Mouse (Mus musculus) right cerebral cortex, postnatal 36 days (tissue): Measurements from ENCODE around the gene Cmya5.
"Not testable (repeated sequence)": the region's sequence is repeated elsewhere in the genome, so short reads cannot be mapped to it uniquely, and the experiment has no call there.

Experiments
- DNase-seq, 2 experiments: peaks; one replicate each; pipeline ENCODE4 v3.0.0; 2022; ENCODE audit warnings: low spot score in 2 of 2, mixed read lengths in 1 of 2

The Cmya5 gene

DNA sequence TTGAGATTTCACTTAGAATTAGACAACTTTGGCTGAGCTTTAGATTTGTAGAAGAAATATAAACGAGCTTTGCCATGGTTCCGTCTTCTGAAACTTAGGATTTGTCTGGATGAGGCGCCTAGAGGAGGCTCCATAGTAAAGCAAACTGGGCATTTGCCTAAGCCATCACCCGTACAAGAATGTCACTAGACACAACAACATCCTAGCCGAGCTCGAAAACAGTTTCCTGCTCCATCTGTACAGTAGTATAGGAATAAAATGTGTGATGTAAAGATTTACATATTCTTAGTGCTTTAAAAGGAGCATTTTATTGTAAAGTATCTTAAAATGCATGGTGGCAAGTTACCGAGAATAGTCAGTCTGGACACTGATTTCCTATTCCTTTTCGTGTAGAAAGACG, 22.2 kb downstream of the Cmya5 start:
- DNase-seq: no peak

DNA sequence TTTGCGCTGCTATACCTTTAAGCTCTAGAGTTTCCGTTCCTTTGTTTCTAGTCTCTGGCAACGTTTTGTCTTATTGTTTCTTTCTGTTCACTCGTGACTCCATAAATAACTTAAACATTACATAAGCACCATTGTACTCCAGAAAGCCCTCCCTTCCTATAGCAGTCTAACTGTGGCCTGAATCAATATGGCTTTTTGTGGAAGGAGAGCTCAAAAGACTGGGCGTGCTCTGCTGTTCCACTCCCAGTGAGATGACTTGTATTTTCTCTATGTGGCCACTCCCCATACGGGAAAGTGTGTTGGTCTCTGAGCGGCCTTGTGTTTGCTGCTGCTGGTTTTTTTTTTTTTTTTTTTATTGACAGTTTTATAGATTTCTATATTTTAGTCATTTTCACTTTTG, 27.3 kb downstream of the Cmya5 start:
- DNase-seq: no peak

DNA sequence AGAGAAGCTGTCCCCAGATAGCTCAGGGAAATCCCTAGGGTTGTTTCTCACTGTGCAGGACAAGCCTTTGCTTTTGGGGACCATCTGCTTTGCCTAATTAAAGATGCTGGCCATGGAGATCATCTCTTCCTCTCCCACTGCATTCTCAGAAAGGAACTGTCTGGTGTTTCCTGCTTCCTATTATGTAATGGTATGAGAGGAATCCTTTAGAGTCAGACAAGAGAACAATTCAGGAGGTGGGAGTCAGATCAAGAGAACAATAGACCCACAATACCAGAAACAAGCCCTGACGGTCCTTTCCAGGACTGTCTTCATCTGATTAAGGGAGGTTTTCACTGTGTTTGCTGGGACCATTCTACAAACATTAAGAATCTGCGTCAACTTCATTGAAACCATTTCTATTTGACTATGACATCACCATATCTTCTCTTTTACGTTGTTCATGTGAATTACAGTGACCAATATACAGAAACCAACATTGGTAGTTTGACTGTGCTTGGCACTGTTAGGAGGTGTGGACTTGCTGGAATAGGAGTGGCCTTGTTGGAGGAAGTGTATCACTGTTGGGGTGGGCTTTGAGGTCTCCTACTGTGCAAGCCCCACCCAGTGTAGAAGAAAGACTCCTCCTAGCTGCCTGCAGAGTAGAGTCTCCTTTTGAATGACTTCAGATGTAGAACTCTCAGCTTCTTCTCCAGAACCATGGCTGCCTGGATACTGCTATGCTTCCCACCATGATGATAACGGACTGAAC, 42.0 kb downstream of the Cmya5 start:
- no peak for DNase-seq

DNA sequence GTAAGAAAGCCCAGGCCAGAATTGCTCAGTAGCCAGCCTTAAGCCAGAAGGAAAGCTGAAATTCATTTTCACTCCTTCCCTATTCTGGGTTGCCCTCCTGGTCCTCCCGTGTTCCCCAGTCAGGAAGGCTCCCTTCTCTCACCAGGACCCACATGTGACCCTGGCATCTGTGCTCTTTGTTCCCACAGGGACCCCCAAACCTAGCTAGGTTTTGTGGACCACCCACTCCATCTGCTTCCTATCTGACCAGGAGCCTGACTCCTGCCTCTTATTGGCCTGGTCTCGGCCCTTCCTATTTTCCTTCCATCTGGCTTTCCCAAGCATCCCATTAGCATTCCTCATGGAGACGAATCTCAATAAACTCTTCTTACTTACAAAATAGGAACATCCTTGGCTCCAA, 45.9 kb downstream of the Cmya5 start:
- DNase-seq: no peak

DNA sequence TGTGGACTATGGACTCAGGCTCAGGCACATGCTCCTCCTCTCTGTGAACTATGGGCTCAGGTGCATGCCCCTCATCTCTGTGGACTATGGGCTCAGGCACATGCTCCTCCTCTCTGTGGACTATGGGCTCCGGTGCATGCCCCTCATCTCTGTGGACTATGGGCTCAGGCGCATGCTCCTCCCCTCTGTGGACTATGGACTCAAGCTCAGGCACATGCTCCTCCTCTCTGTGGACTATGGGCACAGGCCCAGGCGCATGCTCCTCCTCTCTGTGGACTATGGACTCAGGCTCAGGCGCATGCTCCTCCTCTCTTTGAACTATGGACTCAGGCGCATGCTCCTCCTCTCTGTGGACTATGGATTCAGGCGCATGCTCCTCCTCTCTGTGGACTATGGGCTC, 47.9 kb downstream of the Cmya5 start:
- no peak for DNase-seq

DNA sequence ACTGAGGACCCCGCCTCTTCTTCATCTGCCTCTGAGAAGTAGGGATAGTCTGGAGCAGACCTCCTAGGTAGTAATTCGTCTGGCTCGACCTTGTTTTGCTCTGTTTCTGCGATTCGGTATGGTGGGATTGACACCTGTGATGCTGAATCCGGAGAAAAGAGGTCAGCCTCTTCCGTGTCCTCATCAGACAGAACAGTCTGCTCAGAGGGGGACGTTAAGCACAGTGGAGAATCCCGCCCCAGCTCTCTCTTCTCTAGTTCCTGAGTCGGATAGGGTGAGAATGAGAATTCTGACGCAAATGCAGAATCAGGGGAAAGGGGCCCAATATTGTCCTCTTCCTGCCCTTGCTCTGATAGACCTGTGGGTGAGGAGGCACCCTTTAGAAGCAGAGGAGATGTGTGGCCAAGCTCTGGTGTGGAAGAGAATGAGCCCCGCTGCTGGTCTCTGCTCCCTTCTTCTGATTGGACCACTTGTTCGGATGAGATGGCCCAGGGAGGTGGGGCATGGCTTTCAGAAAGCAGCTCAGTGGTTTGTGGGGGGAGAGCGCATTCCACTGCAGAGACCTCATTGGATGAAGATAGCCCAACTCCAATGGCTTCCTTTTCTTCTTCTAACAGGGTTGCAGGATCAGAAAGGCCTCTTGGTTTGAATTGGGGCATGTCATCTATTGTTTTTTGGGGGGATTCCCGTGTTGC, 49.3 kb downstream of the Cmya5 start:
- DNase-seq: no peak

DNA sequence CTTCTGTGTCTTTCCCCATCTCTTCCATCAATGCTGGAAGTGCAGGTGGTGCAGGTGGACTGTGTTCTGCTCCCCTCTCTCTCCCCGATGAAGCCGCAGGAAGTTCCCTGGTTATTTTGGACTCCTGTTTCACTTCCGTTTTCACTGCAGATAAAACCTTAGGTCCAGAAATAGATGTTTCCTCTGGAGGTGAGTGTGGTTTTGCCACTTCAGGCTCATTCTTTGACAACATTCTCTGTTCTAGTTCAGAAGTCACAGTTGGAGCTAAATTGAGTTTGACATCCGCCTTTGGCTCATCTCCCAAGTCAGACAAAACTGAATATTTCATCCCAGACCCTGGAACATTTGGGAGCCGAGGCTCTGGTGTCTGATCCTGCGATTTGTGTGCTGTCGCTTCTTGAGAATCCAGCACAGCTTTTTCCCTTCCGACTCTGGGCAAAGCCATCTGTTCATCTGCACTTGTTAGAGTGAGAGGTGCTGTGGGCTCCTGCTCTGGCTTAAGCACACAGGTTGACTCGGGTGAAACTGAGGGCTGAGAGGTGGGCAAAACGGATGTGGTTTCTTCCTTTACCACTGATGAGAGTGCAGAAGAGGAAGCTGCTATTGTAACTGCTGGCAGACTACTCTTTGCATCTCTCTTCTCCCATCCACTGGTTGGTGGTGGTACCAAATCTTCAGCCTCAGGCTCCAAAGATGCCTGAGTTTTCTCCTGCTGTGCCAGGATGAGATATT, 50.2 kb downstream of the Cmya5 start:
- DNase-seq: no peak

DNA sequence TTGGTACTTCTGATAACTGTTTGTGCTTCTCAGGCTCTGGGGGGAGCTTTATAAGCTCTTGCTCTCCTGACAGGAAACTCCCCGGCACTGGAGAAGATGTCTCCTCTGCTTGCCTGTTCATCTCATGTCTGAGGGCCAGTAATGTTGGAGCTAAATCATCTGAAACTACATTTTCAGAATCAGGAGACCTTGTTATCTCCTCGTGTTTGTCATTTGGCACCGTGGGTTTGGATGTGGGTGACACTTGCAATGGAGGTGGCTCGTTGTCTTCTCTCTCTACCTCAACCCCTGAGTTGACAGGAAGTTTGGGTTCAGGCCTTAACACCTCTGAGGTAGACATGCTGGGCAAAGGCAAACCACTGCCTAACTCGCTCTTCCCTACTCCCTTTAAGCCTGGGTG, 50.8 kb downstream of the Cmya5 start:
- no peak for DNase-seq

DNA sequence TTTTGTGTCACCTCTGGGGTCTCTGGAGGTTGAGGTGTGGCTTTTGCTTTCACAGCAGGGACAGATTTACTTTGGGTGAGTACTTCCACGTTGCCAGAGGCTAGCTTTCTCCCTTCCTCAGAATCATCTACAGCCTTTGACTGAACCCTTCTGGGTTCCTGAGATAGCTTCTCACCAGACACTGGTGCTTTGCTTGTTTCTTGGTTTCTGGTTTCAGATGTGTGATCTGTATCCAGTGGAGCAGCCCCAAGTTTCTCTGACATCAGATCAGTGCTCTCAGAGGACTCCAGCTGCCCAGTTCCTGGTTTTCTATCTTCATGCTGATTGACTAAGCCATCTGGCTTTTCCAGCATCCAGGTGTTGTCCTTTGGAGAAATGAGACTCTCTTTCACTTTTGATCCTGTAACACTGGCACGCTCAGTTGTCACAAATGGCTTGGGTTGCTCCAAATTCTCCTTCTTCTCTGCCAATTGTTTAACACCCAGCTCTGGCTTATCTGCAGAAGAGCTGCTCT, 51.6 kb downstream of the Cmya5 start:
- DNase-seq: no peak

DNA sequence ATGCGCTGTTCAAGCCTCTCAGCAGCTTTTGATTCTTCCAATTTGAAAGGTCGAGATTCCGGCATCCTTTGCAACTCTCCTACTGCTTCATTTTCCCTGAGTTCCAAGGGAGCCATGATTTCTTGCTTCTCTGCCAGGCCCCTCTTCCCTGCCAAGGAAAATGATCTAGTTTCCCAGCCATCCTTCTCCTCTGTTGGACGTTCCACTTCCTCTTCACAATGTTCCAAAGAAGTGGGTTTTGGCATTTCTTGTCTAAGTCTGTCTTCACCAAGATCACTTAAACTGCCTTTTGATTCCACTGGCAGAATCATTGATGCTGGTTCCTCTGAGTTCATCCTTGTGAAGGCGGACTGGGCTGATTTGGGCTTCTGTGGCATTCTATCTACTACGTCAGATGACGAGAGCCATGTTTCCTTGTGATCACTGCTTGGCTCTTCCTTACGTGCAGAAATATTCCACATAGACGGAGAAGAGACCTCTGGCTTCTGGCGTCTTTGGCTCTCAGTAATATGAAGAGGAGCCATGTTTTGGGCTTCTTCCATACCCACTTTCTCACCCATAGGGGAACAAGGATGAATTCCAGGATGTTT, 52.6 kb downstream of the Cmya5 start:
- DNase-seq: no peak

DNA sequence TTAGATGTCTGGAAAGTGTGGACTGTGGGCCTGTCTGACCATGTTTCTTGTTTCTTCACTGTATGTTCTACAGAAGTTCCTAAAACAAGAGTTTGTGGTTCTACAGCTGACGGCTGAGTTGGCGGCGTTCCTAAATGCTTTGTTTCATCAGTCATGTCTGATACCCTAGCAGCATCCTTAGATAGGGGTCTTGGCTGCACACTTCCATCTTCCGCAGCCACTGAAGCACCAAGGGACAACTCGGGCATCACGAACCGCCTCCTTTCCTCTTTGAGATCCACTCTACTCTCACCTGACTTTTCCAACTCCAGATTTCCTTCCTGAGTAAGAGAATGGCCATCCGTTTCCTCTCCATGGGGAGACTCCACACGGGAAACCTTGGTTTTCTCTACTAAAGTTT, 53.3 kb downstream of the Cmya5 start:
- DNase-seq: no peak

DNA sequence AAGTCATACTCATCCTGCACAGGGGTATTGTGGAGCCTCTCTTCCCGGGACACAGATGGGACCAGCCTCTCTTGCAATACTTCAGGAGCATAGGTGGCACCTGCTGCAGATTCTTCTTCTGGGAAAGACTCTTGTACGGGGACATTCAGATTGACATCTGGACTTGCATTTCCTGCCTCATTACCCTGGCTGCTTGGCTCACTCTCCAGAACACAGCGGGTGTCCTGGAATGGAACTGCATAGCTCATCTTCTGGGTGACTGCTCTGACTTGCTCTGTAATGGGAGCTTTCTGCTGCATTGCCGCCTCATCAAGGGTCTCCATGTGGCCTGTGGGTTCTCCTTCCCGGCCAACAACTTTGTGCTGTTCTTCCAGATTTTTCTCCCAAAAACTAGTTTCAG, 55.0 kb downstream of the Cmya5 start:
- no peak for DNase-seq

DNA sequence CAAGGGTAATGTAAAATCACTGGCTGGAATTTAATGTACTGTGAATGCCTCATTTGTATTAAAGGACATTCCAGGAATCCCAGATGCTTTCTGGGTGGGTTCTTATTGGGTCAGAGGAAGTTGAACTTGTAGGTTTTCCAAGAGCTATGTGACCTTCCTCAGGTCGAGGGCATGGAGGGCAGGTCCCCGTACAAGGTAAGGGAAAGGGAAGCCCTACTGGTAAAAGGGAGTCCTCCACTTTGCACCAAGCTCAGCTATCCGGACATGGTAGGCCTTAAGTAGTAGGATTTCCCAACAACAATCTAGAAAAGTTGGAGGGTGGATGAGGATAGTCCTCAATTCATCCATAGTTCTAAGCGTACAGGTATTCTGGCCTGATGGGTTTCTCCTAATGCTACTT, 58.8 kb downstream of the Cmya5 start:
- DNase-seq: no peak

DNA sequence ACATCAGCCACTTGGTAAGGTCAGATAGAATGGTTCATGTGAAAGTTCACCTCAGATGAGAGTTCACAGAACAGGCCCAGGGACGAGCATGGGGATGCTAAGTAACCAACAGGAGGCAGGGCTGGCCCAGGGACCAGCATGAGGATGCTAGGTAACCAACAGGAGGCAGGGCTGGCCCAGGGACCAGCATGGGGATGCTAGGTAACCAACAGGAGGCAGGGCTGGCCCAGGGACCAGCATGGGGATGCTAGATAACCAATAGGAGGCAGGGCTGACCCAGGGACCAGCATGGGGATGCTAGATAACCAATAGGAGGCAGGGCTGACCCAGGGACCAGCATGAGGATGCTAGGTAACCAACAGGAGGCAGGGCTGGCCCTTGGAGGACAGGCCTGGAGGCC, 62.2 kb downstream of the Cmya5 start:
- DNase-seq: not testable (repeated sequence)

DNA sequence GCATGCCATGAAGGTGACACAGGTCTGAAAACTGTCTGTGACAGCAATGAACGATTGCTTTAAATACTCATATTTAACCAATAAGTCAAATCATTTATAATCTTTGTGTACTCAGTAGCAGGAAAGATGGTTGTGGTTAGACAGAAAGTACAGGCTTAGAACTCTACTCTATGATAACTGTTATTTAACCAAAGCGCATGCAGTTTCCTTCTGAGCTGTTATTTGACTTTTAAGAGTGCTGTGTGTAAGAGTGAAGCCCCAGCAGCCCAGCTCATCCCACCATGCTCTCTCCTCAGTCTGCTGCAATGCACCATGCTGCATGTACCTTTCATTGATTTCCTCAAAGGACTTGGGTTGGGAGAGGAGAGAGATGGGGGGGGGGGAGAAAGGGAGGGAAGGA, 63.7 kb downstream of the Cmya5 start:
- no peak for DNase-seq

DNA sequence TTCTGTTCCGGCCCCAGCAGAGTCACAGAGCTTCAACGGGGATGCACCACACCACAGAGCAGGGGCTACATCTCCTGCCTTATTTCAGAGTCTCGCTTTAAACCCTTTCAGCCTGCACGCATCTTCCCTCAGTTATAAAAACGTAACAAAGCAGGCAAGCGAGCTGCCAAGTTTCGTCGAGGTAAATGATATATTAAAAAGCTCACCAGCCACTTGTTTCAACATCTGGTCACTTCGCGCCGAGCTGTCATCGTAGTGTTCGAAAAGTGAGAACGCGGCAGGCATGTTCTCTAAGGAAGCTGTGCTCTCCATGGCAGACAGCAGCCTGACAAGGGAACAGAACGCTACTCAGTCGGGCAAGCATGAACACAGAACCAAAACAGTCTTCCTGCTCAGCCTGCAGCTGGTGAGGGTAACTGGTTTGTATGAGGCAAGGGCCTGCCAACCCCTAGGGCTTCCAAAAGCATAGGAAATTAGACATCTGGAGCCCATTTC, 70.3 kb downstream of the Cmya5 start:
- DNase-seq: peak in 1 of 2 experiments; percentile 50

DNA sequence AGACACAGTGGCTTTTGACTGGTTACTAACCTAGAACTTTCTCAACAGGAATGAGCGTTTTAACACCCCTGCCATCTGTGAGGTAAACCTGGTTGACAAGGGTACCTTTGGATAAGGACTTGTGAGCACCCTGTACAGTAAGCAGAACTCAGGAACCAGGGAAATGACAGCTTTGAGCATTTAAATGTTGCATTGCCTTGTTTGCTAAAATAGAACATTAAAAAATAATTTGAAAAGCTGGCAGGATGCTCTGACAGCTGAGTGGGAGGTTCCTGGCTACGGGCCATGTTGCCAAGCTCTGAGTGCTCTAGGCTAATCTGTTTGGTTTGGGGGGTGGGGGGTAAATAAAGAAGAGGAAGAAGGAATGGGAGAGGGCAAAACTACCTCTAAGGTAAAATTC, 70.9 kb downstream of the Cmya5 start:
- DNase-seq: peak in 1 of 2 experiments; percentile 47

DNA sequence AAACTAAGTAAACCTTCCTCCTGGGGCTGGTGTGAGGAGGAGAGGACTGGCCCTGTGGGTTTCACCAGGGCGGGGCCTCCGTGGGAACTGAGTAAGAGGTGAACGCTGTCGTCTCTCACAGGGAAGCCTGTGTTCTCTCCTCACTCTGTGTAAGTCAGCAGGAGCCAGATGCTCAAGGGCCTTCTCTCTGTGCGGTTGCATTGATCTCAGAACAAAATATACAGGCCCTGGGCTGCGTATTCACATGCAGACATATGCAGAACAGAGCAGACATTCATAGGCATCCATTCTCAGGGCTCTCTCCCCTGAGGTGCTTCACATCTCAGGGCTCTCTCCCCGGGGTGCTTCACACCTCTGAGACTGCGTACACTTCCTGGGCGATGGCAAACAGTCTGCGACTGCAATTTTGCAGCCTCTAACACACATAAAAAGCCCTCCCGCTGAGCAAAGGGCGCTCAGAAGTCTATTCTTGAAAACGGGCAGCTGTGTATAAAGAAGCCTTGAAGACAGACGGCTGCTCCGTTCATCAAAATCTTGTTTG, 71.6 kb downstream of the Cmya5 start:
- no peak for DNase-seq

DNA sequence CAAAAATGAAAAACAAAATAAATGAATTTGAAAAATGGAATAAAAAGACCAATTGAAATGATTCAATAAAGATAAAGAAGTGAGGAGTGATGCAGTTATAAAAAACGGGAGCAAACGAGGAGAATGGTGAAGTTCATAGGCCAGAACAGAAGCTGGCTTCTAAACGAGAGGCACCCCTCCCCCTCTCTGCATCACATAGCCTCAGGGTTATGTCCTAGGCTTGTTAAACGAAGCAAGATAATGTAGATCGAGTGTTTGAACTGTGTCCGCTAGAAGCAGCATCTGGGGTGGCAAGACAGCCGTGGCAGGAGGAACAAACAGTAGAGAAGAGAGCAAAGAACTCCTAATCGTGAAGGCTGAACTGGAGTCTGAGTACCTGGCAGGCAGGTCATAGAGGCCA, 74.1 kb downstream of the Cmya5 start:
- DNase-seq: no peak

DNA sequence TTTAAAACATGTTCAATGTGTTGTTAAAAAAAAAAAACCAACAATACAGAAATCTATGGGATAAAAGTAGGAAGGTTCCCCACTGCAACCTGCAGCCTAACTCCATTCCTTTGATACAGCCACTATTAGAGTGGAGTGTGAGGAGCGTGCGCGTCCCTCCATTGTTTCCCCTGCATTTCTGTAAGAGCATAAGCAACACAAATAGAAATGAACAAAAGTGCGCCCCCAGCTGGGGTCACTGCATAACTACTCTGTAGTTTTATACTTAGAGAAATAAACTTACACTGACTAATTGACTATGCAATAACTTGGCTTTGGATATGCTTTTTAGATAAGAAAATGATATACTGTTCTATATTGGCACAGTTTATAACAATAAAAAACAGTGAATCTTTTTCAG, 75.0 kb downstream of the Cmya5 start:
- no peak for DNase-seq

DNA sequence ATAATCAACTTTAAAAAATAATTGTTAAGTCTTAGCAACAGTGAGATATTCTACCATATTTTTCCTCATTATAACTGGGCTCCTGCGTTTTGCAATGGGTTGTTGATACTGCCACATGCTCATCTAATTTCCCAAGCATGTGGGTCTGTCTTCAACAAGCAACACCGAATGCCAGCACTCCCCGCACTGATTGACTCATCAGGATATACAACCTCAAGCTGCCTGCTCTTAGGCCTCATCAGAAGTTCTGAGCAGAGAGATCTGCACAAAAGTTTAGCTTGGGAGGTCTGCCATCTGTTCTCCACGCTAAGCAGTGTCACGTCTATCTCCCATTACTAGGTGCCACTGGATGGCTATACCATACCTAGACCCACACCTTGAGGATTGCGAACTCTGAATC, 76.2 kb downstream of the Cmya5 start:
- DNase-seq: no peak
